Mouse (Mus musculus) liver, embryonic 14.5 days (tissue): ENCODE data around the gene Crb2. TPM values are rescaled to one million over a fixed set of nuclear protein-coding genes. Genes with fewer than 3 reads are reported as not detected.

Experiments
- ATAC-seq: fragments of 200-750 bp; cut with Nextera tagmentation; 2 replicates; pipeline ENCODE4 v1.8.0; 2017; ENCODE audit warnings: moderate number of reproducible peaks, mild to moderate bottlenecking, moderate library complexity; ENCODE audit not compliant: insufficient read depth
- DNase-seq, 3 experiments: peaks; one replicate each; pipeline ENCODE4 v3.0.0-alpha.2; 2012 to 2013; ENCODE audit warnings: low read depth in 3 of 3, low spot score in 3 of 3
- H3K27ac ChIP-seq: fragments of 300-500 bp; sonication (generic); 2 replicates; pipeline ENCODE4 v1.5.1; 2014; ENCODE audit warnings: moderate library complexity, mild to moderate bottlenecking, control low read depth, inconsistent platforms
- H3K27me3 ChIP-seq: fragments of 300-500 bp; sonication (generic); 2 replicates; pipeline ENCODE4 v1.6.1; 2014; ENCODE audit warnings: mild to moderate bottlenecking, low read length, moderate library complexity; ENCODE audit not compliant: control insufficient read depth, insufficient read depth
- H3K36me3 ChIP-seq: fragments of 300-500 bp; sonication (generic); replicated peaks from 2 replicates; pipeline ENCODE4 v1.6.1; 2014; ENCODE audit warnings: low read depth; ENCODE audit not compliant: control insufficient read depth, insufficient read depth
- H3K4me1 ChIP-seq, 2 experiments: fragments of 200-500 bp in 1 of 2; fragments of 300-500 bp in 1 of 2; sonication (generic) in 1 of 2; replicated peaks; 2 replicates each; pipeline ENCODE4 v1.6.1; 2012 to 2014; ENCODE audit warnings: antibody characterized with exemption in 1 of 2, inconsistent platforms in 1 of 2, low read length in 1 of 2; ENCODE audit not compliant: control insufficient read depth in 2 of 2, insufficient read depth in 2 of 2
- H3K4me2 ChIP-seq: fragments of 300-500 bp; sonication (generic); 2 replicates; pipeline ENCODE4 v1.6.1; 2014; ENCODE audit warnings: low read depth, mild to moderate bottlenecking, control low read depth, moderate library complexity
- H3K4me3 ChIP-seq, 2 experiments: fragments of 200-500 bp in 1 of 2; fragments of 300-500 bp in 1 of 2; sonication (generic) in 1 of 2; 2 replicates each; pipeline ENCODE4 v1.5.1; 2012 to 2014; ENCODE audit warnings: low read depth in 2 of 2, low read length in 2 of 2, mild to moderate bottlenecking in 2 of 2, control low read depth in 1 of 2, inconsistent platforms in 1 of 2, moderate library complexity in 1 of 2; ENCODE audit not compliant: insufficient read depth in 1 of 2
- H3K9ac ChIP-seq: fragments of 300-500 bp; sonication (generic); replicated peaks from 2 replicates; pipeline ENCODE4 v1.6.1; 2014; ENCODE audit warnings: mild to moderate bottlenecking, control low read depth, moderate library complexity
- H3K9me3 ChIP-seq: fragments of 300-500 bp; sonication (generic); 2 replicates; pipeline ENCODE4 v1.6.1; 2016; ENCODE audit warnings: low read length, mixed read lengths; ENCODE audit not compliant: control insufficient read depth
- CTCF ChIP-seq: IDR thresholded peaks from 2 replicates; pipeline ENCODE4 v1.5.1; 2016; ENCODE audit warnings: antibody characterized with exemption, low read depth, control low read depth
- EP300 ChIP-seq: IDR thresholded peaks from 2 replicates; pipeline ENCODE4 v1.6.1; 2016; ENCODE audit warnings: antibody characterized with exemption, low read depth
- WGBS: fragments of 180-500 bp; shearing (Covaris S2); extraction: QIAGEN DNeasy Blood & Tissue Kit; methylation state at CpG from one replicate; pipeline ENCODE4 v1.1.7; 2014; ENCODE audit not compliant: insufficient replicate concordance; 5-methylcytosine and 5-hydroxymethylcytosine counted together
- polyA plus RNA-seq, 2 experiments: library from polyadenylated mRNA; depleted of rRNA in 1 of 2; stranded (reverse) in 1 of 2; unstranded in 1 of 2; fragments of >200 nt; fragmentation: Nextera tagmentation in 1 of 2; extraction: Ambion mirVana in 1 of 2; gene quantifications; 2 replicates each; pipeline versions ENCODE4 v1.2.1 to v1.2.3; 2012 to 2014

The Crb2 gene
- polyA plus RNA-seq, 2 experiments, result 0.10 to 0.17 TPM

DNA sequence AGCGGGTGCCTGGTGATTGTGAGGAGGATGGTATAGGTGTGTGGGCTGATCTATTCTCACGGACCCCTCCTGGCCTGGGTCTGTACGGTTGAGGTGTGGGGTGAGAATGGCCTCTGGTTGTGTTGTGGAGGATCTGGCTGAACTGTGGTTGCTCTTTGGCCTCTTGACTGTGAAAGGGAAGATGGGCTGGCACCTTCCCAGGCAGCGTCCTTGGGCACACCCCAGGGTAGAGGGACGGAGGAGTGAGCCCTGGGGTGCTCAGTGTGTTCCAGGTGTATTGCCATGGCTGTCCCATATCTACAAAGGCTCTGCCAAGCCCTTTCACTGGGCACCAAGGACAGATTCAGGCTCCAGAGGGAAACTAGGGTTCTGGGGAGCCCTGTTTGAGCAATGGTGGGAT, 13.0 kb downstream of the Crb2 start:
- Histone ChIP-seq H3K9me3 (no peaks in the 10 kb centered on the region), H3K27ac (no peak overlapping the region), H3K9ac (no peak overlapping the region), H3K4me2 (no peak overlapping the region), H3K4me3 (no peak overlapping the region), H3K4me1 (no peaks in the 10 kb centered on the region), H3K27me3 (peaks cover 13% of the 10 kb centered on the region), H3K36me3 (no peaks in the 10 kb centered on the region)
- ATAC-seq (no peak), DNase-seq (no peak)
- 62% methylated on average over 5 of the region's 5 CpGs for WGBS
- TF ChIP-seq CTCF (no peak), EP300 (no peak)

- H3K9me3 ChIP-seq, result no peaks in the 10 kb centered on the region
- no peak for ATAC-seq
- no peak for DNase-seq
- H3K27ac ChIP-seq, result no peak overlapping the region
- H3K27me3 ChIP-seq, result peaks cover 16% of the 10 kb centered on the region
- no peak overlapping the region for H3K4me3 ChIP-seq
- no peak overlapping the region for H3K4me2 ChIP-seq
- H3K4me1 ChIP-seq, result no peaks in the 10 kb centered on the region
- TF ChIP-seq CTCF, result no peak
- TF ChIP-seq EP300, result no peak
- WGBS, result 72% methylated on average over 10 of the region's 10 CpGs
- H3K36me3 ChIP-seq, result no peaks in the 10 kb centered on the region
- no peak overlapping the region for H3K9ac ChIP-seq
Observed at GRCm38 (mm10) chr2:37789995-37790394, 13.9 kb downstream of the Crb2 start.

GRCm38 (mm10) chr2:37790738-37791137, 14.7 kb downstream of the Crb2 start:
- no peaks in the 10 kb centered on the region for H3K4me1 ChIP-seq
- no peak overlapping the region for H3K4me2 ChIP-seq
- DNase-seq, result no peak
- H3K36me3 ChIP-seq, result no peaks in the 10 kb centered on the region
- H3K9me3 ChIP-seq, result no peaks in the 10 kb centered on the region
- H3K27me3 ChIP-seq, result peaks cover 18% of the 10 kb centered on the region
- no peak overlapping the region for H3K27ac ChIP-seq
- no peak for ATAC-seq
- no peak overlapping the region for H3K4me3 ChIP-seq
- no peak overlapping the region for H3K9ac ChIP-seq
- WGBS, result 81% methylated on average over 14 of the region's 14 CpGs
- TF ChIP-seq CTCF (no peak), EP300 (no peak)

DNA sequence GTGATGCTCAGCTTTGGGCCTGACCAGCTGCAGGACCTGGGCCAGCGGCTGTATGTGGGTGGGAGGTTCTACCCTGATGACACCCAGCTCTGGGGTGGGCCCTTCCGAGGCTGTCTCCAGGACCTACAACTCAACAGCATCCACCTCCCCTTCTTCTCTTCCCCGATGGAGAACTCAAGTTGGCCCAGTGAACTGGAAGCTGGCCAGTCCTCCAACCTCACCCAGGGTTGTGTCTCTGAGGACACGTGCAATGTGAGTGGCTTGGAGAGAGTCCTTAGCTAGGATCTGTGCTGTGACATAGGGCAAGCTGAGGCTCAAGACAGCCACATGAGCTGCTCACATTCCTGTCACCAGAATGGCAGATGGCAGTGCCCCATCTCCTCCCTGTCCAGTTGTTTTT, 15.3 kb downstream of the Crb2 start:
- no peak overlapping the region for H3K4me2 ChIP-seq
- H3K9ac ChIP-seq, result no peak overlapping the region
- ATAC-seq (no peak), DNase-seq (no peak)
- peaks cover 16% of the 10 kb centered on the region for H3K27me3 ChIP-seq
- H3K4me1 ChIP-seq, result no peaks in the 10 kb centered on the region
- WGBS, result 68% methylated on average over 4 of the region's 4 CpGs
- no peaks in the 10 kb centered on the region for H3K36me3 ChIP-seq
- TF ChIP-seq CTCF (no peak), EP300 (no peak)
- no peak overlapping the region for H3K4me3 ChIP-seq
- H3K27ac ChIP-seq, result no peak overlapping the region
- no peaks in the 10 kb centered on the region for H3K9me3 ChIP-seq

DNA sequence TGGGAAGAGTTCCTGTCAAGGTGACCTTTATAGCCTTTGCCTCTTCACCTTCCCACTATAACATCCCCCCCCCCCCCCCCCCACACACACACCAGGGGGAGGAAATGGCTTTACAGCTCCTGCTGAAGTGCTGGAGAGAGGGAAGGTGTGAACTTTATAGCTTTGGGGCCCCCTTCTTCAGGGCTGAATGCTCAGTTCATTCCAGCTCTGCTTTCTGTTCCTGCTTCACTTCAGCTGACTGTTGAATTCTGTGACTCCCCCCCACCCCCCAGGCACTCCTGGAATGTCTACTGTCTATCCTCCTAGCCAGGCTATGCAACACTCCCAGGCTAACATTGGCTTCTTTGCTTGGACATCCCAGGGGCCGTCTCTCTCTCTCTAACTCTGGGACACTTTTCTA, 20.0 kb downstream of the Crb2 start:
- H3K36me3 ChIP-seq, result no peaks in the 10 kb centered on the region
- no peaks in the 10 kb centered on the region for H3K4me1 ChIP-seq
- H3K4me2 ChIP-seq, result no peak overlapping the region
- H3K27me3 ChIP-seq, result peaks cover 15% of the 10 kb centered on the region
- TF ChIP-seq EP300 (no peak), CTCF (no peak)
- H3K9ac ChIP-seq, result no peak overlapping the region
- no peak overlapping the region for H3K27ac ChIP-seq
- DNase-seq (no peak), ATAC-seq (no peak)
- no peaks in the 10 kb centered on the region for H3K9me3 ChIP-seq
- WGBS, result 41% methylated on average over 1 of the region's 1 CpGs
- H3K4me3 ChIP-seq, result no peak overlapping the region

DNA sequence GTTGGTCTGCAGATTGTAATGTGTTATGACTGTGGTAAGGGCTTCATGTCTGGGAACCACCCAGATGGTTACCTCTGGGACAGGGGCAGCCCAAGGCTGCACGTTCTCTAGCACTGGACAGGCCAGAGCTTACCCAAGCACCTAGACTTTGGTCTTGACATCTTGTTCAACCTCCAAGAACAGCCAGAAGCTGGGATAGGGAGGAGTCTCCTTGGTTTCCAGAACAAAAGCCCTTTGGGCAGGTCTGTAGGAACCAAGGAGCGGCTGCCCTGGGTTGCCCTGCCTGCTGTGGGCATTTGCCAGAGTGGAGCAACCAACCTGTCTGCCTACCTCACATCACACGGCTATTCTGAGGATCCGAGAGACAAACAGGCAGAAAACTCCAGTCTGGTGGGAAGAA, 21.0 kb downstream of the Crb2 start:
- H3K9me3 ChIP-seq, result no peaks in the 10 kb centered on the region
- no peak overlapping the region for H3K9ac ChIP-seq
- H3K27me3 ChIP-seq, result peaks cover 15% of the 10 kb centered on the region
- ATAC-seq, result no peak
- H3K27ac ChIP-seq, result no peak overlapping the region
- no peaks in the 10 kb centered on the region for H3K4me1 ChIP-seq
- WGBS, result 75% methylated on average over 4 of the region's 4 CpGs
- DNase-seq, result no peak
- H3K36me3 ChIP-seq, result no peaks in the 10 kb centered on the region
- no peak overlapping the region for H3K4me3 ChIP-seq
- TF ChIP-seq EP300 (no peak), CTCF (no peak)
- H3K4me2 ChIP-seq, result no peak overlapping the region
